Mouse (Mus musculus) neural tube, embryonic 14.5 days (tissue): Measurements from ENCODE around the gene Lipa. TPM values are rescaled to one million over a fixed set of nuclear protein-coding genes. Genes with fewer than 3 reads are reported as not detected.

Source experiments
- ATAC-seq: fragments of 200-750 bp; cut with Nextera tagmentation; 2 replicates; pipeline ENCODE4 v1.8.0; 2017; ENCODE audit warnings: low read depth, mild to moderate bottlenecking, moderate TSS enrichment, moderate library complexity
- H3K27ac ChIP-seq: fragments of 300-500 bp; sonication (generic); 2 replicates; pipeline ENCODE4 v1.5.1; 2014; ENCODE audit warnings: low read depth, mild to moderate bottlenecking, control low read depth, low read length, moderate library complexity, mixed read lengths
- H3K27me3 ChIP-seq: fragments of 300-500 bp; sonication (generic); 2 replicates; pipeline ENCODE4 v1.6.1; 2014; ENCODE audit warnings: low read length; ENCODE audit not compliant: control insufficient read depth, insufficient read depth
- H3K36me3 ChIP-seq: fragments of 300-500 bp; sonication (generic); 2 replicates; pipeline ENCODE4 v1.6.1; 2014; ENCODE audit warnings: low read length, mixed read lengths; ENCODE audit not compliant: control insufficient read depth, insufficient read depth
- H3K4me1 ChIP-seq: fragments of 300-500 bp; sonication (generic); 2 replicates; pipeline ENCODE4 v1.6.1; 2014; ENCODE audit warnings: low read length; ENCODE audit not compliant: control insufficient read depth, insufficient read depth
- H3K4me2 ChIP-seq: fragments of 300-500 bp; sonication (generic); 2 replicates; pipeline ENCODE4 v1.6.1; 2014; ENCODE audit warnings: mild to moderate bottlenecking, low read depth, low read length, control low read depth
- H3K4me3 ChIP-seq: fragments of 300-500 bp; sonication (generic); 2 replicates; pipeline ENCODE4 v1.5.1; 2014; ENCODE audit warnings: low read depth, low read length, control low read depth, mixed read lengths
- H3K9ac ChIP-seq: fragments of 300-500 bp; sonication (generic); replicated peaks from 2 replicates; pipeline ENCODE4 v1.6.1; 2014; ENCODE audit warnings: low read depth, mild to moderate bottlenecking, control low read depth, low read length, mixed read lengths
- H3K9me3 ChIP-seq: fragments of 300-500 bp; sonication (generic); 2 replicates; pipeline ENCODE4 v1.6.1; 2016; ENCODE audit warnings: low read length; ENCODE audit not compliant: control insufficient read depth
- WGBS: fragments of 180-500 bp; shearing (Covaris S2); extraction: QIAGEN DNeasy Blood & Tissue Kit; methylation state at CpG from one replicate; pipeline ENCODE4 v1.1.7; 2014; 5-methylcytosine and 5-hydroxymethylcytosine counted together
- polyA plus RNA-seq: library from polyadenylated mRNA; unstranded; fragments of >200 nt; fragmentation: Nextera tagmentation; extraction: Ambion mirVana; gene quantifications from 2 replicates; pipeline ENCODE4 v1.2.1, GENCODE M21; 2014

Gene Lipa
- polyA plus RNA-seq, 1 experiment from 2014 or later, result 17.0 TPM

- no peaks in the 10 kb centered on the region for H3K9me3 ChIP-seq
- no peak for ATAC-seq
- no peak overlapping the region for H3K4me3 ChIP-seq
- no peaks in the 10 kb centered on the region for H3K27me3 ChIP-seq
- H3K4me2 ChIP-seq, result no peak overlapping the region
- no peak overlapping the region for H3K9ac ChIP-seq
- H3K36me3 ChIP-seq, result no peaks in the 10 kb centered on the region
- whole genome bisulfite sequencing, result 95% methylated on average over 4 of the region's 4 CpGs
- H3K27ac ChIP-seq, result no peak overlapping the region
- H3K4me1 ChIP-seq, result no peaks in the 10 kb centered on the region
These were observed 4.9 kb upstream of the Lipa start for GRCm38 (mm10) chr19:34532061-34532751.

DNA sequence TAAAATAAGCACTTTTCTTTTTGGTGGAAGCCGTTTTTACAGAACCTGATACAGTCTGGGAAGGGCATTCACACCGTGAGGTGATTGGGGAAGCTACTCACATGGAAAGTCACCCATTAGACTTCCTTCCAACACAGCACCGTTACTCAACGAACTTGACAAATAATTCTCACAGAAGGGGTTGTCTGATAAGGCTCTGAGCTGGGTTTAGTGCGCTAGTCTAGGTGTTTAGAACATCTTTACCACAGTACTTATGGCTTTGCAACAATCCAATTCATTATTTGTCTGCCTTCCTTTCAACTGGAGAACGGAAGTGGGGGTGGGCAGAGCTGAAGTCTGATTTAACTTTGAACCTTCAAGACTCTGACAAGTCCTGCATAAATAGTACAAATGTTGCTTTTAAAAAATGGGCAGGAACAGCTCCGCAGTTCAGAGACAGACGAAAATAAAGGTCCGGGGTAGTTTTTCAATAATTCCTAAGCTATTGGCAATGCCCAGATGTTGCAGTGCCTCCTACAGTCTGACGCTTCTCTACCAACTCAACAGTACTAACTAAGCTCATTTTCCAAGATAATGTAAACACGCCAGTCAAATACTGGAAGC, 852 bp downstream of the Lipa start:
- H3K9ac ChIP-seq, result peak overlapping the region; percentile 63
- WGBS, result 39% methylated on average over 11 of the region's 11 CpGs
- peak; percentile 26; the same call in 1 of the 2 replicates for ATAC-seq

DNA sequence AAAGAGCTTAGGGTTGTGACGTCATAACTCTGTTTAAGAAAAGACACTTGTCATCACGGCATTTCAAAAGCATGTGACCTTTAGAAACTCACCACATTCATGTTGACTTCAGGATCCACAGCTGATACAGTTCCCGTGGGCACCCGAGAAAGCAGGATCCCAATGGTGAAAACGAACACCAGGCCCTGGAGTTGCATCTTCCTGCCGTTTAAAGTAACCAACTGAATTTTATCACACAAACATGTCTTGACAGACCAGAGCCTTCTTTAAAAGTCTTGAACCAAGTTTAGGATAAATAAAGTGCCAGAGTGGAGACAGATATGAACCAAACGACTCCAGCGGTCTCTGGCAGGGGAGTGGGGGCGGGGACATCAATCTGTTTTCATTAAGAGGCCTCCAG, 2.6 kb downstream of the Lipa start:
- H3K9me3 ChIP-seq, result no peaks in the 10 kb centered on the region
- H3K4me1 ChIP-seq, result no peaks in the 10 kb centered on the region
- H3K4me3 ChIP-seq, result no peak overlapping the region
- no peaks in the 10 kb centered on the region for H3K36me3 ChIP-seq
- H3K4me2 ChIP-seq, result no peak overlapping the region
- ATAC-seq, result no peak
- 75% methylated on average over 9 of the region's 9 CpGs for WGBS
- no peaks in the 10 kb centered on the region for H3K27me3 ChIP-seq
- no peak overlapping the region for H3K27ac ChIP-seq
- no peak overlapping the region for H3K9ac ChIP-seq

More for the DNA sequence above, 852 bp downstream of the Lipa start:
- no peaks in the 10 kb centered on the region for H3K9me3 ChIP-seq
- no peaks in the 10 kb centered on the region for H3K4me1 ChIP-seq
- no peaks in the 10 kb centered on the region for H3K27me3 ChIP-seq
- no peaks in the 10 kb centered on the region for H3K36me3 ChIP-seq
- peak overlapping the region; percentile 50 for H3K4me3 ChIP-seq
- peak overlapping the region; percentile 86 for H3K4me2 ChIP-seq
- H3K27ac ChIP-seq, result peak overlapping the region; percentile 12; the same call in 1 of the 2 replicates

- no peak overlapping the region for H3K9ac ChIP-seq
- WGBS, result 84% methylated on average over 12 of the region's 12 CpGs
- no peaks in the 10 kb centered on the region for H3K27me3 ChIP-seq
- no peaks in the 10 kb centered on the region for H3K9me3 ChIP-seq
- no peak overlapping the region for H3K4me3 ChIP-seq
- no peak overlapping the region for H3K4me2 ChIP-seq
- H3K27ac ChIP-seq, result no peak overlapping the region
- H3K36me3 ChIP-seq, result no peaks in the 10 kb centered on the region
- H3K4me1 ChIP-seq, result no peaks in the 10 kb centered on the region
- no peak for ATAC-seq
These were observed 4.1 kb downstream of the Lipa start for GRCm38 (mm10) chr19:34523106-34523725.

DNA sequence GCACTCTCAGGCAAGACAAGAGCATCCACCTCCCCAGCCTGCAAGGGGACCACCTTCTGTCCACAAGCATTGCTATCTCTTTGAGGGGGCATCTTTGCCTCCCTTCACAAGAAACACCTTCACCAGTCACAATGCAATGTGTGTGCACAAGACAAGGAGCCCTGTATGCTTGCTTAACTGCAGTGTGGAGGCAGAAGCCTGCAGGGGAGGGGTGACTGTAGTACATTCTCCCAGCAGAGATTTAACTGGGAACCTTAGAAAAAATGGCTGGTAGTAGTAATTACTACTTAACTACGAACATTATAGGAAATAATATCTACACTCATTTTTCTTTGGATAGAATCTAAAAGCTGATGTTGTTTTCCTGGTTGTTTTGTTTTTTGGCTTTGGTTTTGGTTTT, 5.3 kb downstream of the Lipa start:
- H3K9ac ChIP-seq, result no peak overlapping the region
- WGBS, result 84% methylated on average over 1 of the region's 1 CpGs
- no peak for ATAC-seq
- no peaks in the 10 kb centered on the region for H3K36me3 ChIP-seq
- no peaks in the 10 kb centered on the region for H3K4me1 ChIP-seq
- H3K27me3 ChIP-seq, result no peaks in the 10 kb centered on the region
- no peak overlapping the region for H3K27ac ChIP-seq
- H3K4me2 ChIP-seq, result no peak overlapping the region
- H3K4me3 ChIP-seq, result no peak overlapping the region
- no peaks in the 10 kb centered on the region for H3K9me3 ChIP-seq

GRCm38 (mm10) chr19:34521361-34521760, 5.9 kb downstream of the Lipa start:
- no peak overlapping the region for H3K4me2 ChIP-seq
- no peaks in the 10 kb centered on the region for H3K4me1 ChIP-seq
- ATAC-seq, result no peak
- no peaks in the 10 kb centered on the region for H3K9me3 ChIP-seq
- no peaks in the 10 kb centered on the region for H3K36me3 ChIP-seq
- no peaks in the 10 kb centered on the region for H3K27me3 ChIP-seq
- WGBS, result 80% methylated on average over 2 of the region's 2 CpGs
- no peak overlapping the region for H3K4me3 ChIP-seq
- no peak overlapping the region for H3K27ac ChIP-seq
- H3K9ac ChIP-seq, result no peak overlapping the region

GRCm38 (mm10) chr19:34520051-34520450, 7.2 kb downstream of the Lipa start:
- Histone ChIP-seq H3K4me1 (no peaks in the 10 kb centered on the region), H3K4me2 (no peak overlapping the region), H3K9me3 (no peaks in the 10 kb centered on the region), H3K36me3 (no peaks in the 10 kb centered on the region), H3K4me3 (no peak overlapping the region), H3K27me3 (no peaks in the 10 kb centered on the region), H3K9ac (no peak overlapping the region), H3K27ac (no peak overlapping the region)
- 86% methylated on average over 4 of the region's 4 CpGs for WGBS
- ATAC-seq, result no peak

DNA sequence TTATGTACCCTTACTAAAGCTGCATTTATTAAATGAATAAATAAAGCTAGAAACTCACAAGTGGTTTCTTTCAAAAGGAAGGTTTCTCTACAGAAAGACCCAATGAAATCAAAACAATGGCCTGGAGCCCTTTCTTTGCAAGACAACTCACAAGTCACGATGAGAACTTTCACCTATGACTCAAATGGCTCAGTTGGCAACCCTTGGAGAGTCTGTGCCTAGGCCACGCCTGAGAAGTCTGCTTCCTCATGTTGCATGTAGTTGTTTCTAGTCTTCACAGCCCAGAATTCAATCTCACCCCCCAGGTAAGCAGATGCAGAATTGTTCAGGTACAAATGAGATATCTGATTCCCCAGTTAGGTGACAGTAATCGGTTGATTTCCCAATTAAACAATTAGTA, 7.6 kb downstream of the Lipa start:
- ATAC-seq, result no peak
- Histone ChIP-seq H3K4me3 (no peak overlapping the region), H3K9me3 (no peaks in the 10 kb centered on the region), H3K4me1 (no peaks in the 10 kb centered on the region), H3K27ac (no peak overlapping the region), H3K27me3 (no peaks in the 10 kb centered on the region), H3K36me3 (no peaks in the 10 kb centered on the region), H3K4me2 (no peak overlapping the region), H3K9ac (no peak overlapping the region)
- WGBS, result 86% methylated on average over 3 of the region's 3 CpGs

DNA sequence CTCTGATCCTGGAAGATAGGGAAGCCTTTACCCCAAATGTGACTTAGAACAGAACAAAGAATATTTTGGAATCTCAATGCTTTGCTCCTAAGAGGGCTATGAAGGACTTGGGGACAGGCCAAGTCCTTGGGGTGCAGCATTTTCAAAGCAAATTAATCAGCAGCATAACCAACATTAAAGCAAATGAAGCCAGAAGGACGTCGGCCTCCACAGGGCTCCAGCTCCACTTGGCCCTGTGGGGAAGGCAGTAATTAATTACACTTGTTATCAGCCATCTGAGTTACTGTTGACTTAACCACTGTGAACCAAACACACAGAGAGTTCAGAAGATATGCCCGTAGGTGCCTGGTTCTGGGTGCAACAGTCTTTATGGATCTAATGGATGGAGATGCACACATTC, 8.5 kb downstream of the Lipa start:
- H3K27ac ChIP-seq, result no peak overlapping the region
- H3K4me2 ChIP-seq, result no peak overlapping the region
- no peak for ATAC-seq
- H3K4me1 ChIP-seq, result no peaks in the 10 kb centered on the region
- H3K9ac ChIP-seq, result no peak overlapping the region
- no peaks in the 10 kb centered on the region for H3K27me3 ChIP-seq
- no peak overlapping the region for H3K4me3 ChIP-seq
- H3K36me3 ChIP-seq, result no peaks in the 10 kb centered on the region
- WGBS, result 64% methylated on average over 3 of the region's 3 CpGs
- no peaks in the 10 kb centered on the region for H3K9me3 ChIP-seq
